Mouse (Mus musculus) adrenal gland, postnatal 0 days (tissue): ENCODE data around the gene Wdr38. TPM values are rescaled to one million over a fixed set of nuclear protein-coding genes. Genes with fewer than 3 reads are reported as not detected.

Experiments
- polyA plus RNA-seq: library from polyadenylated mRNA; unstranded; fragments of >200 nt; fragmentation: Nextera tagmentation; extraction: Ambion mirVana; gene quantifications from 2 replicates; pipeline ENCODE4 v1.2.1, GENCODE M21; 2015

Gene Wdr38
- polyA plus RNA-seq = 0.85 and 1.2 TPM in 2 replicates

DNA sequence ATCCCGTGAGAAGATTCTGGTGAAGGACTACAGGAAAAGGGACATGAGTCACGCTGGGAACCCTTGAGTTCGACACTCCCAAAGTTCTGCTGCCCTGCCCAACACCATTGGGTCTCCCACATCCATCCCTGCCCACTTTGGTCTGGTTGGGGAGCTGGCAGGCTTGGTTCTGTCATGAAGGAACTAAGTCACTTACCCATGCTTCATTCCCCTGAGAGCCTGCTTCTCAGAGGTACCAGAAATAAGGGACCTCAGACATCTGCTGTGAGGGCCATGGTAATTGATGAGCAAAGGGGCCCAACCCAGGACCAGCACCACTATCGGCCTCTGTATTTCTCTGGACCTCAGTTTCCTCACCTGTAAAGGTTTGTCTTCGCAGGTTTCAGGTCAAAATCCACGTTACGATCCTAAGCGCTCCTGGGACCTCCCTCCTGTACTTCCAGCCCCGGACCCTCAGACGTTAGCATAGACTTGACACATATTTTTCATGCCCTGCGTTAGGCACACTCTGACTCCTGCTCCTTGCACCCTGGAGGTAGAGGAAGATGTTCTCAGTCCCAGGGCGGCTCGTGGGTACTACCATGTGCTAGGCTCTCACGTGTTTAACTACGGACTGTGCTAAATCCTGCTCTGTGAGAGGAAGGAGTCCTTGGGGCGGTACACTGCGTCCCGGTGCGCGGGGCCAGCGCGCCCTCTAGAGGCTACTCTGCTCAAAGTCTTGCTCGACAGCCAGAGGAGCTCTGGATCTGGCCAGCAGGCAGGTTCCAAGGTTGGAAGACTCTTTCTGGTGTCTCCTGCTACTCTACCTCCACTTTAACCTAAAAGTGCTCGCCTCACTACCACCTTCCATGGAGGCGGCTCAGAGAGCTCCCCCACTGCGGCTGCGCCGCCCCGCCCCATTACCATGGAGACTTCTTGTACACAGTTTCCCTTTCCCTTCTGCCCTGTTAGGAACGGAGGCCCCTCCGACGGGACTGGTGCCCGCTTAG is at the start of gene Wdr38:
Gene Wdr38 (plus strand): TSS at position 91 of the 989 bp plus-strand sequence.

DNA sequence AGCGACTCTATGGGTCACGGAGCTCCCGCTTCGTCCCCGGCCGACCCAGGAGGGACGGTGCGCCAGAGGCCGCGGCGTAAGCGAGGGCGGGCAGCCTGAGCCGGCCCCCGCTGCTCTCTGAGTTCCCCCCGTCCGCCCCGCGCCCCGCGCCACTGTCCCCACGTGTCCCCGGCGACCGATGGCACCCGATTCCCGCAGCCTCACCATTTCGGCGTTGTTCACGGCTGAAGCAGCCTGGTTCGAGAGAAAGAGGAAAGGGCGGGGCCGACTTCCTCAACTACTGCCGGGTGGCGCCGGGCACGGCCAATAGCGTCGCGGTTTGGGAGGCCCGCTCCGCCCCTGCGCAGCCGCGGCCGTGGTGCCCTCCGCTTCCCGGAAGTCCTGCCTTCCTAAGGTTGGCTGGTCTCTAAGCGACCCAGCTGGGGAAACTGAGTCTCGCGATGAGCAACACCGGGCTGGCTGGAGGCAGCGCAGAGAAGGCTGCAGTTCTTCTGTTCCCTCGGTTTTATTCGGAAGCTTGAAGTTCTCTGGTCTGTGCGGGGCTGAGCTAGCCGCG is 7.7 kb downstream of the Wdr38 start, which contains the start of gene Arpc5l:
Gene Arpc5l (plus strand): TSS at position 469 of the 556 bp plus-strand sequence.

DNA sequence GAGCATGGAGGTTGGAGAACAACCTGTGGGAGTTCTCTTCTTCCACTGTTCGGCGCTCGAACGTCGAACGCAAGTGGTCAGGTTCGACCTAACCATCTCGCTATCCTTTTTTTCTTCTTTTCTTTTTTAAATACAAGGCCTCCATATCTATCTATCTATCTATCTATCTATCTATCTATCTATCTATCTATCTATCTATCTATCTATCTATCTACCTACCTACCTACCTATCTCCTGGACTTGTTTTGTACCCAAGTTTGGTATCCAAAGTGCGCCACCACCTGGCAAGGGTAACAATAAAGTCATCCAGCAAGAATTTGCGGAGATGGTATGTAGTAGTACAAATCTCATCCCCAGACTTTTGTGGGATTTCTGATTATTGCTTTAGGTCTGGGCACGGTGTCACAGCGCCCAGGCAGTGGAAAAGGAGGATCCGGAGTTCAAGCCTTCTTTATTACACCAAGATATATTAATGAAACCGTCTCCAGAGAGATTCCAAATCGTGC is 8.4 kb downstream of the Wdr38 start, which contains the start of gene Rpl35:
Gene Rpl35 (minus strand): TSS at position 51 of the 506 bp plus-strand sequence.

Other genes starting within 250 kb of the Wdr38 start
- gene Nr6a1, start 69.8 kb upstream of the Wdr38 start, polyA plus RNA-seq = 0.57 and 0.83 TPM in 2 replicates
- gene Olfml2a, start 65.5 kb upstream of the Wdr38 start, polyA plus RNA-seq = 10.9 and 15.5 TPM in 2 replicates
- 126 and 138 TPM in 2 replicates for gene Arpc5l, start 7.9 kb downstream of the Wdr38 start, polyA plus RNA-seq
- 1,307 and 2,501 TPM in 2 replicates for gene Rpl35, start 8.1 kb downstream of the Wdr38 start, polyA plus RNA-seq
- gene Golga1, start 68.1 kb downstream of the Wdr38 start, polyA plus RNA-seq = 12.5 and 18.2 TPM in 2 replicates
- gene Scai, start 193.3 kb downstream of the Wdr38 start, polyA plus RNA-seq = 3.9 and 4.5 TPM in 2 replicates
- gene Ppp6c, start 229.0 kb downstream of the Wdr38 start, polyA plus RNA-seq = 54.4 and 79.9 TPM in 2 replicates